Mouse (Mus musculus) heart, embryonic 15.5 days (tissue): Measurements from ENCODE around the gene Fat2. TPM values are rescaled to one million over a fixed set of nuclear protein-coding genes. Genes with fewer than 3 reads are reported as not detected.

ENCODE experiments used
- ATAC-seq: fragments of 200-750 bp; cut with Nextera tagmentation; replicated peaks from 2 replicates; pipeline ENCODE4 v1.8.0; 2017; ENCODE audit warnings: low read depth, moderate TSS enrichment; ENCODE audit not compliant: insufficient number of reproducible peaks, insufficient read depth, low FRiP score
- H3K27ac ChIP-seq: fragments of 300-500 bp; sonication (generic); 2 replicates; pipeline ENCODE4 v1.5.1; 2015; ENCODE audit warnings: mild to moderate bottlenecking, inconsistent platforms
- H3K27me3 ChIP-seq: fragments of 300-500 bp; sonication (generic); 2 replicates; pipeline ENCODE4 v1.6.1; 2015; ENCODE audit warnings: inconsistent platforms
- H3K36me3 ChIP-seq: fragments of 300-500 bp; sonication (generic); 2 replicates; pipeline ENCODE4 v1.6.1; 2015; ENCODE audit warnings: mild to moderate bottlenecking, inconsistent platforms
- H3K4me1 ChIP-seq: fragments of 300-500 bp; sonication (generic); replicated peaks from 2 replicates; pipeline ENCODE4 v1.6.1; 2015; ENCODE audit warnings: inconsistent platforms
- H3K4me2 ChIP-seq: fragments of 300-500 bp; sonication (generic); 2 replicates; pipeline ENCODE4 v1.6.1; 2015; ENCODE audit warnings: inconsistent platforms, mild to moderate bottlenecking, moderate library complexity
- H3K4me3 ChIP-seq: fragments of 300-500 bp; sonication (generic); 2 replicates; pipeline ENCODE4 v1.5.1; 2015; ENCODE audit warnings: mild to moderate bottlenecking, inconsistent platforms
- H3K9ac ChIP-seq: fragments of 300-500 bp; sonication (generic); 2 replicates; pipeline ENCODE4 v1.6.1; 2015; ENCODE audit warnings: mild to moderate bottlenecking, inconsistent platforms
- H3K9me3 ChIP-seq: fragments of 300-500 bp; sonication (generic); replicated peaks from 2 replicates; pipeline ENCODE4 v1.6.1; 2016; ENCODE audit warnings: inconsistent platforms
- WGBS: fragments of 180-500 bp; shearing (Covaris S2); methylation state at CpG from one replicate; pipeline ENCODE4 v1.1.7; 2015; ENCODE audit warnings: mixed read lengths; 5-methylcytosine and 5-hydroxymethylcytosine counted together
- polyA plus RNA-seq: library from polyadenylated mRNA; unstranded; fragments of >200 nt; fragmentation: Nextera tagmentation; extraction: Ambion mirVana; gene quantifications from 2 replicates; pipeline ENCODE4 v1.2.1, GENCODE M21; 2015

Fat2 gene
- polyA plus RNA-seq, 1 experiment from 2014 or later, result 0.03 TPM

DNA sequence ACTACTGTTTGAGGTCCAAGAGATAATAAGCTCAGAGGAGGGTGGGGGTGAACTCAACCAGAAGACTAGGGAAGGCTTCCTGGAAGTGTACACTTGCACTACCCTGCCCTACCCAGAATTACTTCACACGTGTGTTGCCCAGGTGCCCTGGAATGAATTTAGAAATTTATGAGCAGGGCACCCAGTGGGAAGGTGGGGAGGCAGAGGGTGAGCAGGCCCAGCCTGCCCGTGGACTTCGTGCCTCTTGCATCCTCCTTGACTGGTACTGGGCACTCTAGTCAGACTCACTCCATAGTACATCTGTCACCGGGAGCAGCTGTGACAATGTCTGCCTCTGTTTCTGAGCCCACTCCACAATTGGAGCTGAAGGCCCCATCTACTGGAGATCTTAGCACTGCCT lies 122.8 kb downstream of the Fat2 start:
- peaks cover 9% of the 10 kb centered on the region; the same call in 1 of the 2 replicates for H3K4me1 ChIP-seq
- H3K27ac ChIP-seq, result no peak overlapping the region
- H3K27me3 ChIP-seq, result no peaks in the 10 kb centered on the region
- H3K4me3 ChIP-seq, result no peak overlapping the region
- H3K9ac ChIP-seq, result no peak overlapping the region
- no peak for ATAC-seq
- 89% methylated on average over 4 of the region's 4 CpGs for WGBS
- no peaks in the 10 kb centered on the region for H3K9me3 ChIP-seq
- no peaks in the 10 kb centered on the region for H3K36me3 ChIP-seq
- no peak overlapping the region for H3K4me2 ChIP-seq

DNA sequence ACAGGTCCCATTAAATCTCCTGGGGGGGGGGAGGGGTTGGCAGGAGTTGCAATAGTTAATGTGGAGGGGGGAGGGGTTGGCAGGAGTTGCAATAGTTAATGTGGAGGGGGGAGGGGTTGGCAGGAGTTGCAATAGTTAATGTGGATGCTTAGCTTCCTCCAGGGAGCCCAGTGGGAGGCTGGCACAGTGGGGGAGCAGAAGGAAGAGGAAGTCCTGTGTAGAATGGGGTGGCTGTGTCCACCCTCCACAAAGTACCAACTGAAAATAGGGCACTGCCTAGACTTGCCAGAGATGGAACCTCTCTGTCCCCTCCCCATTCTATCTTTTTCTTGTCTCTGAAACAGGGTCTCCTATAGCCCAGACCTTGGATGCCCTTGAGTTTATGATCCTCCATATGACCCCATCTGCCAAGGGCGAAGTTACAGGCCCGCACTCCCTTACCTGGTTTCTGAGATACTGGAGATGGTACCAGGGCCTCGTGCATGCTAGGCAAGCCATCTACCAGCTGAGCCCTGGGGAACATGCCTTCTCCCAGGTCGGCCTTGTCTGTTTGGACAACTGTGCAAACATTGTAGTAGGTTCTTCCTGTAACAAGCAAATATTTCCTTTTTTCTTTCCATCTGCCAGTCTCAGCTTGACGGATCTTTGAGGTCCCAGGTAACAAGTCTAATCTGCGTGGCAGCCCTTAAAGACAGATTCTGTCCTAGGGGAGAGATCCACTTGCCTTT lies 126.6 kb downstream of the Fat2 start:
- ATAC-seq, result no peak
- Histone ChIP-seq H3K27ac (no peak overlapping the region), H3K9ac (no peak overlapping the region), H3K4me1 (0 out of 2 replicates have a peak, but pooled peaks cover 4% of the 10 kb centered on the region), H3K4me2 (no peak overlapping the region), H3K9me3 (no peaks in the 10 kb centered on the region), H3K27me3 (0 out of 2 replicates have a peak, but pooled peaks cover 2% of the 10 kb centered on the region), H3K36me3 (no peaks in the 10 kb centered on the region), H3K4me3 (no peak overlapping the region)
- 76% methylated on average over 6 of the region's 6 CpGs for WGBS

DNA sequence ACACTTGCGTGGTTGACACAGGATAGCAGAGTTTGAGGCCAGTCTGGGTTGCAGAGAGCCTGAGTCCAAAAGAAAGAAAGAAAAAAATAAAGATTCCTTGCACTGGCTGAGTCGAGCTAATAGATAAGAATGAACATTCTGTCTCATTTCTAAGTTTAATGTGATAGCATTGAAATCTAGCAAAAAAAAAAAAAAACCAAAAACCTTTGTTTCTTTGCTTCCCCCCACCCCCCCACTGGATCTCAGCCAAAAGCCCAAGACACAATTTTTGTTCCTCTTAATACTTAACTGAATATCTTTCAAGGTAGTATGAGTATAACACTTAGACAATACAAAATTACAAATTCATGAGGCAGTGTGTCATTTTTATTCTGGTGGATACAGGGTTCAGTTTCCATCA lies 127.3 kb downstream of the Fat2 start:
- no peak for ATAC-seq
- H3K4me3 ChIP-seq, result no peak overlapping the region
- 0 out of 2 replicates have a peak, but pooled peaks cover 2% of the 10 kb centered on the region for H3K27me3 ChIP-seq
- WGBS, result 54% methylated on average over 2 of the region's 2 CpGs
- no peak overlapping the region for H3K4me2 ChIP-seq
- H3K9ac ChIP-seq, result no peak overlapping the region
- H3K4me1 ChIP-seq, result 0 out of 2 replicates have a peak, but pooled peaks cover 4% of the 10 kb centered on the region
- no peaks in the 10 kb centered on the region for H3K36me3 ChIP-seq
- H3K27ac ChIP-seq, result no peak overlapping the region
- no peaks in the 10 kb centered on the region for H3K9me3 ChIP-seq

DNA sequence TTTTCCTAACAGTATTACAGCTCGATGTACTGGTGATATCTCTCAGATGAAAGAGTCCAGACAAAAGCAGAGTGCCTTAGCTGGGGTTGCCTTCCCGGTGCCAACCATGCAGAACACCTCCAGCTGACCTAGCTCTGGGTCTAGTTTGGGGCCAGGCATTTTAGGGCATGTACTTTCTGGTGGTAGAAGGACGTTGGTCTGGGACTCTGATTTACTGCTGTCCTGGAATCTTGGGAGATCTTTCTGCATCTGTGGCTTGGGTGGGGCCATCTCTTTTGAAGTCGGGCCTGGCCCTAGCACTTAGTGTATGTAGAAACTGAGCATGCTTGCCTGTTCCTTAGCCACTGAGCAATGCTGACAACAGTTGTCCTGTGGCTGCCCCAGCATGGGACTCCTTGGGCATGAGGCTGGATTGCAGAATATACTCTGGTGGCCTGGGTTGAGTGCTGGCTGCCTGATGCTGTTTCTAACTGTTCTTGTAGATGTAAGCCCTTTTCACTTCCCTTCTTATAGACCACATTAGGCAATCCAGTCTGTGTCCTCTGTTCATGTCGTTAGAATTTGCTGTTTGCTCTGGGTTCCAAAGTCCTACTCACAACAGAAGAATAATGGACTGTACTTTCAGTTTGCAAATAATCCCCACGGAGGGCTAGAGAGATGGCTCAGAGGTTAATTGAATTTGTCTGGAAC lies 128.2 kb downstream of the Fat2 start:
- Histone ChIP-seq H3K4me3 (no peak overlapping the region), H3K9ac (no peak overlapping the region), H3K4me1 (0 out of 2 replicates have a peak, but pooled peaks cover 4% of the 10 kb centered on the region), H3K27ac (no peak overlapping the region), H3K36me3 (no peaks in the 10 kb centered on the region), H3K9me3 (no peaks in the 10 kb centered on the region), H3K4me2 (no peak overlapping the region), H3K27me3 (0 out of 2 replicates have a peak, but pooled peaks cover 2% of the 10 kb centered on the region)
- no peak for ATAC-seq
- WGBS, result 56% methylated on average over 6 of the region's 6 CpGs

DNA sequence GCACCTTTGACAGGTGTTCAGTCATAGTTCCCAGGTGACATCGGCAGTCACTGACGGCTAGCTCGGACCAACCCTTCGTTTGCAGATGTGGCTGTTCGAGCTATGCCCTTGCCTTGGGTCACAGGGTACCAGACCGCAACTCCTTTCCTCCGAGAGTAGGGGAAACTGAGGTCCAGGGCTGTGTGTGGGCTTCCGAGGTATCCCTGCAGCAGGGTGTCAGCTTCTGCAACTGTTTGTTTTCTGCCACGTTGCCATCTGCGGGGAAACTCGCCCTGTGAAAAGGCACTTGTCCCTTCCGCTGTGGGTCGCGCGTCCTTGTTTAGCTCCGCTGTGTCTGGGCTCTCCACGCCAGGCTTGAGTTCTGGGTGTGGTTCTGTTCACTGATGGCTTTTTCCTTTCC lies 131.8 kb downstream of the Fat2 start:
- no peak overlapping the region for H3K27ac ChIP-seq
- H3K36me3 ChIP-seq, result no peaks in the 10 kb centered on the region
- peak; percentile 56; the same call in 1 of the 2 replicates for ATAC-seq
- WGBS, result 2% methylated on average over 17 of the region's 17 CpGs
- peak overlapping the region; percentile 92 for H3K4me3 ChIP-seq
- 0 out of 2 replicates have a peak, but pooled peaks cover 2% of the 10 kb centered on the region for H3K27me3 ChIP-seq
- H3K4me2 ChIP-seq, result peak overlapping the region; percentile 95
- H3K4me1 ChIP-seq, result 0 out of 2 replicates have a peak, but pooled peaks cover 4% of the 10 kb centered on the region
- peak overlapping the region; percentile 84 for H3K9ac ChIP-seq
- no peaks in the 10 kb centered on the region for H3K9me3 ChIP-seq

DNA sequence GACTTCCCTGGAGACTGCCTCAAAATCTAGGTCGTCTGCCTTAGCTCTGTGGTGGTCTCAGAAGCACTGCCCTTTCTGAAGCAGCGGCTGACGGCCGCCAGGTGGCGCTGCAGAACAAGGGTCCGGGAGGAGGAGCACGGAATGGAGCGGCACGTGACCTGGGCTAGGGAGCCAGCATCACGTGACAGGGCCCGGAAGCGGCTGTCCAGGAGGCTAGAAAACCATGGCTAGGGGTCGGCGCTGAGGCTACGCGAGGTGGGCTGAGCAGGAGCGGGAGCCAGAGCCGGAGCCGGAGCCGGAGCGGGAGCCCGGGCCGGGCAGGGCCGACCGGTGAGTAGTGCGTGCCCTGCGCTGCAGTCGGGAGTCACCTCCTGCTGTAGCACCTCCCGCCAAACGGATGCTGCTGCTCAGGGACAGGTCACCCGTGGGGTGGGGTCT lies 132.2 kb downstream of the Fat2 start, which contains the start of gene Slc36a1:
TSS of gene Slc36a1 (plus strand) at position 192 of the 438 bp plus-strand sequence.
- Histone ChIP-seq H3K9ac (peak within 1 kb of the TSS; percentile 84), H3K4me2 (peak within 1 kb of the TSS; percentile 95), H3K4me3 (peak within 1 kb of the TSS; percentile 92), H3K27ac (no peak within 1 kb of the TSS), H3K4me1 (0 out of 2 replicates have a peak, but pooled peaks cover 4% of the 10 kb centered on the region), H3K36me3 (no peaks in the 10 kb centered on the region), H3K9me3 (no peaks in the 10 kb centered on the region), H3K27me3 (0 out of 2 replicates have a peak, but pooled peaks cover 2% of the 10 kb centered on the region)
- peak; percentile 86 for ATAC-seq
- WGBS, result under 1% methylated on average over 31 of the region's 31 CpGs

Other genes starting within 250 kb of the Fat2 start
- gene Gm2a, start 238.4 kb downstream of the Fat2 start, polyA plus RNA-seq, result 33.6 and 40.7 TPM in 2 replicates
- gene Slc36a3, start 184.9 kb downstream of the Fat2 start, polyA plus RNA-seq, result not detected in 2 replicates
- gene Slc36a2, start 151.5 kb downstream of the Fat2 start, polyA plus RNA-seq, result 4.1 and 6.2 TPM in 2 replicates
- 1.1 and 2.8 TPM in 2 replicates for gene Slc36a1, start 132.2 kb downstream of the Fat2 start, polyA plus RNA-seq
- gene Sparc, start 86.6 kb upstream of the Fat2 start, polyA plus RNA-seq, result 1,914 and 2,149 TPM in 2 replicates
- 252 and 260 TPM in 2 replicates for gene Atox1, start 124.7 kb upstream of the Fat2 start, polyA plus RNA-seq
- gene G3bp1, start 133.1 kb upstream of the Fat2 start, polyA plus RNA-seq, result 94.4 and 105 TPM in 2 replicates